Mouse (Mus musculus) activated CD4-positive, CD25-positive, alpha-beta regulatory T cell, adult 4 months (primary cell): ENCODE measurements around the gene Myl7. TPM values are rescaled to one million over a fixed set of nuclear protein-coding genes. Genes with fewer than 3 reads are reported as not detected.
"Not testable (repeated sequence)": the region's sequence is repeated elsewhere in the genome, so short reads cannot be mapped to it uniquely, and the experiment has no call there.

Experiments used
- ATAC-seq: one replicate; pipeline ENCODE4 v1.8.0; 2017
- polyA plus RNA-seq, 2 experiments: library from polyadenylated mRNA; unstranded; fragments of 100-300 nt; shearing (Covaris generic); gene quantifications; one replicate each; pipeline ENCODE4 v1.2.1; 2017

Gene Myl7
- not detected for polyA plus RNA-seq

DNA sequence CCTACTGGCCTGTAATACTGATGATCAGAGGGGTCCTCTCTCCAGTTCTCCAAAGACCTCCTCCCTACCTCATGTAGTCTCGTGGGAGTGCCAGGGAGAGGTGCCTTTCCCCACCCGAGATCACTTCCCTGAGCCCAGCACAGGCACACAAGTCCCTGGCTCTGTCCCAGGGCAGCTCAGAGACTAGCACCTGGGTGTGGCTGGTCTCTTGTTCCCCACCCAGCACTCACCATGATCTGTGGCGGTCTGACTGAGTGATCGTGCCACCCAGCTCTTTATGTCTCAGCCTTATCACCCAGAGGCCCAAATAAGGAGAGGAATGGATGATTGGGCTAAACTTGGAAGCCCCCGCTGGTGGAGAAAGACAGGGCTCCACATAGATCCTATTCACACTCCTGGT, at the start of gene Myl7:
Gene Myl7, minus strand, starts transcription at position 252 of the 400 bp plus-strand sequence.
- no peak for ATAC-seq

DNA sequence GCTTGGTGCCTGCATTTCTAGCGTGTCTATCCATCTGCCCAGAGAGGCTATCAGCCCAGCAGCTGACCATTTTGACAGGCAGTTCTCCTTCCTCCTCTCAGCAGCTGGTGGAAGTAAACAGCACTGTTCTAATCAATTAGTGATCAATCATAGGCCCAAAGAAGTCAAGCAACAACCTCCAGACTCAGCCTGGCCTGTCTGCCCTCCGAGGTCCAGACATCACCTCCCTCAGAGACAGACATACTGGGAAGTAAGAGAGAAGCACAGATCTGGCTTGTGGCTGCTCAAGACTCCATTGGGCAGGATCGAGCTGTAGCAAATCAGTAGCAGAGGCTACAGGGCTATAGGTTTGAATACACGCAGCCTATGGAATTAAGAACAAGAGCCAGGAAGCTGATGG, 49.2 kb upstream of the Myl7 start:
- no peak for ATAC-seq

DNA sequence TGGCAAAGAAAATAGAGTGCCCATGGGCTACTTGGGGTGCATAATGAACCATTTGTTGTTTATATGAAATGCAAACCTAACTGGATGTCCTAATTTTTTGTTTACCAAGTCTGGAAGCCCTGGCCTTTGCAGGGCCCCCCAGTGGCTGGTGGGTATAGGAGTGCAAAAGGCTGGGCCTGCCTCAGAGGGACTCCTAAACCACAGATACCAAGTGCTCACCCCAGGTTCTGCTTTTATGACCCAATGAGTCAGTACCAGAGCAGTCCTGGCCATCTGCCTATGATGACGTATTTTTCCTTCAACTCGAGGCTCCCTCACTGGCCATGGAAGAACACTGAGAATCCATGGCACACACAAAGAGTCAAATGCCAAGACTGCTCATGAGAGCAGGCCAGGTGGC, 46.5 kb upstream of the Myl7 start:
- ATAC-seq: no peak

DNA sequence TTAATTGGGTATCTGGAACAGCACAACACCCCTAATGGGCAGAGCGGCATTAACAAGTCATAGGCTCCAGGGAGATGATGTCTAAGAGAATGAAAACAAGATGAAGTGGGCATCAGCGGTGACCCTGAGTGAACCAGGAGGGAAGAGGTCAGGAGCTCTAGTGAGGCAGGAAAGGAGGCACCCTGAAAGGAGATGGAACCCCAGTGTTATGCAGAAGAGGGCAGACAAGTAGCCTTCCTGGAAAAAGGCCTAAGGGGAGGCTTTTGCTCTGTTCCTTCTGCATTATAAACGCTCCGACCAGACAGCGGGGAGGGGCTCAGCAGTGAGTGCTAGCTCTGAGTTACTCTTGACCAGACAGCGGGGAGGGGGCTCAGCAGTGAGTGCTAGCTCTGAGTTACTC, 44.4 kb upstream of the Myl7 start:
- ATAC-seq: no peak

DNA sequence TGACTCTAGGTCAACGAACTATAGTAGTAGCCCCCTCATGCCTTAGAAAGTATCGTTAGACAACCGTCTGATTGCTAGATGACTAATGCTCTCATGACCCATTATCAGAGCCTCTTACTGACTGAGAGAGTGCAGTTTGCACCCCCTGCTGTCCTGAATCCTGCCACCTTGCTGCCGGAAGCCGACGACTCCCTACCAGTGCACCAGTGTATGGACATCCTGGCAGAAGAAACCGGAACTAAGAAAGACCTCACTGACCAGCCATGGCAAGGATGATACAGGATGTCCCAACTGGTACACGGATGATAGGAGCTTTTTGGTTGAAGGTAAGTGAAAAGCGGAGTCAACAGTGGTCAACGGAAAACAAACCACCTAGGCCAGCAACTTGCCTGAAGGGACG, 35.9 kb upstream of the Myl7 start:
- not testable (repeated sequence) for ATAC-seq

DNA sequence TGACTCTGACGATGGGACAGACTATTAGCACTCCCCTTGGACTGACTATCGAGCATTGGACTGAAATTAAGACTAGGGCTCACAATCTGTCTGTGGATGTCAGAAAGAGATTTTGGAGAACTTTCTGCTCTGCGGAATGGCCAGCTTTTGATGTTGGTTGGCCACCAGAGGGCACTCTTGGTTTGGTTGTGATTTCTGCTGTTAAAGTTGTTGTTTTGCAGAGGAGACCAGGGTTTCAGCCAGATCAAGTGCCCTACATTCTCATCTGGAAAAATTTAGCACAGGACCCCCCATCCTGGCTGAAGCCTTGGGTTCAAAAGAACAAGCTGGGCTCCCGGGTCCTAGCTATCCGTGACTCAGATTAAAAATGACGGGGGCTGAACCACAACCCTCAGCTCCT, 33.4 kb upstream of the Myl7 start:
- not testable (repeated sequence) for ATAC-seq

DNA sequence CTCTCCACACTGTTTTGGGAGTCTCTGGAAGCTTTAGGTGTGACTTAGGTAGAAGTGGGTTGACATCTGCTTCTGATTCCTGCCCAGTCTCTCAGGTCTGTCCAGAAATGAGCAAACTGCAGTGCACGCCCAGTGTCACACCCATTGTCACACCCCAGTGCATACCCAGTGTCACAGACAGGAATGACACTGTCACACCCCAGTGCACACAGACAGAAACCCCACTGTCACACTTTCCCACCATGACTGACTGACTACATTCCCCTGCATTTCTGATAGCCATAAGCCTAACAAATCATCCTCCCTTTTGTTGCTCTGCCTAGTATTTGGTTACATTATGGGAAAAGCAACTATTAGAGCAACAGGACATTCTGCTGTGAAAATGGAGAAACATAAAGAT, 32.0 kb upstream of the Myl7 start:
- ATAC-seq: no peak

DNA sequence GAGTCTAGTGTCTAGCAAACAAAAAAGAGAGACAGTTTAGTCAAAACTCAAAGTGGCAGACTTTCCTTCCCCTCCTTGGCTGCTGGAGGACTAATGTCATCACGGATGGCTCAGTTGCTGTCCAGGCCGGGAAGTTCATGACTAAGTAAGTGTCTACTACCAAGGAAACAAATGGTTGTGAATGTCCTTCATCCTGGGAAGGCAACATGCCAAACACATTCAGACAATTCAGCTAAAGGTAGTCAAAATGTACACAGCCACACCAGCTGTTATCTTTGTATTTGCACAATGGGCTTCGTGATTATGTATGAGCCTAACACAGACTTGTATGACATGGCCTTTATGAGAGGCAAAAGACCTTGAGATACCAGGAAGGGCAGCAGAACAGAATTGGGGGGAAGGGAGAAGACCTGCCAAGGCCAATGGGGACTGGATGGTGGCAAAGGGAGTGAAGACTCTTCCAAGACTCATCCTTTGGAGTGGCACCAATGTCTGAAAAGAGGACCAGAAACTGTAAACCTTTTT, 28.2 kb upstream of the Myl7 start:
- ATAC-seq: no peak

DNA sequence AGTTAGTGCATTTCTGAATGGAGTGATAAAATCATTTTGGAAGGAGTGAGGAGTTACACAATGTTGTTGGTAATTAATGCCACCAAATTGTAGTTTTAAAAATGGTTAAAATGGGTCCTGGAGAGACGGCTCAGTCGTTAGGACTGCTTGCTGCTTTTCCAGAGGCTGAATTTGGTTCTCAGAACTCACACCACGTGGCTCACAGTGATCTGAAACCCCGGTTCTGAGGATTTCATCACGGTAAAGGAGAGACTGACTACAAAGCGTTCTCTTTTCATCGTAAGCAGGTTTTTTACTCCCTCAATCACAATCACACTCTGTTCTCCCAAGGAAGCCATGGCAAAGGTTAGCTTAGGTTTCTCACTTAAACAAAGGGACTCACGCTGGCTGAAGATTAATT, 26.1 kb upstream of the Myl7 start:
- ATAC-seq: no peak

DNA sequence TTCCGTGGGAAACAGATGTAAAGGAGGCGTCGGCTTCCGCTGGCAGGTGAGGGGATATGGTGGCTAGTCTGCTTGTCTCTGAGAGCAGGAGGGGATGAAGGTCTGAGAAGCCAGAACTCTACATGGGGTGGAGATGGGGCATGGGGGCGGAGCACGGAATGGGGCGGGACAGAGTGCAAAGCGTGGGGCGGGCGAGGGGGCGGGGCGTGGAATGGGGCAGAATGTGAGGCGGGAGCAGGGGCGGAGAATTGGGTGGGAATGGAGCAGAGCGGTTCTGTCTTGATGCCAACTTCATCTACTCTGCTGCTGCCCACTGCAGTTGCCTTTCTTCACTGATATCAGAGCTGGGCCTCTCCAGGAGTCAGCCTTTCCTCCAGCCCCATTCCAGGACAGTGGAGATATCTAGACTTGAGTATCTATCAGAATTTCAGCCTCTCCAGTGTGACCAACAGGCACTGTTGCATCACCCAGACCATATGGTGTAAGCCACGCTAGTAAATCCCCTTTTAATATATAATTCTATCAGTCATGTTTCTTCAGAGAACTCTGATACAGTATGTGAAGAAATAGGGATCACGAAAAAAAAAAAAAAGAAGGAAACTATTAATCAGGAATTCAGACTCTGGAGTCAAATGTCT, 21.9 kb upstream of the Myl7 start:
- no peak for ATAC-seq

DNA sequence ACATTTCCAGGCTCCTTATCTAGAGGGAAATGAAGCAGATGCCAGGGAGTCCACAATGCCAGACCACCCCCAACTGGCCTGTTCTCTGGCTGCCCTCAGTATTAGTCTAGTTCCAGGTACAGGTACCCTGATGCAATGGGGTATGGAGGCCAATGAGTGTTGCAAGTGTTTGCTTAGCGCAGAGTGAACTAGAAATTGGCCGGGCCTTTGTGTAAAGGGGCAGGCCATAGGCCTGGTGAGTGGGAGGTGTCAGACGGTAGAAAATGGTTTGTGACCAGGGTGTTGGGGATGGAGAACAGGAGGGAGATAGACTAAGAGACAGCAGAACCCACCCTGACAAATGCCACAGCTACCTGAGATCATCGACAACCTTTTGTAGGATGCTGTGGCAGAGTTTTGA, 21.0 kb upstream of the Myl7 start:
- no peak for ATAC-seq

DNA sequence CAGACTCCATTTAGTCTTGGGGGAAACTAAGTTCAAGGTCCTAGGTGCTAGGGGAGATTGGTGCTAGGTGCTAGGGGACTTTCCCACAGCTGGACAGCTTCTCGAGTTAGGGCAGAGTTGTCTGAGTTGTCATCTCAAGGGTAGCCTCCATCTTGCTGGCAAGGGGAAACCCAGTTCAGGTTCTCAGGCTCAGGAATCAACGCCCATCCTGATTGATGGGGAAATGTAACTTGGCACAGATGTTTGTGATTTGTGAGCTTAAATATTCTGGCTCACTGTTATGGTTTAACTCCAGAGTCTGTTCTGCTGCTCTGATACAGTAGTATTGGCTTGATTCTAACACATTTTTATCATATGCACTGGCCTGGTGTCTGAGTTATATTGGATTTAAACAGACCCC, 19.5 kb upstream of the Myl7 start:
- no peak for ATAC-seq

DNA sequence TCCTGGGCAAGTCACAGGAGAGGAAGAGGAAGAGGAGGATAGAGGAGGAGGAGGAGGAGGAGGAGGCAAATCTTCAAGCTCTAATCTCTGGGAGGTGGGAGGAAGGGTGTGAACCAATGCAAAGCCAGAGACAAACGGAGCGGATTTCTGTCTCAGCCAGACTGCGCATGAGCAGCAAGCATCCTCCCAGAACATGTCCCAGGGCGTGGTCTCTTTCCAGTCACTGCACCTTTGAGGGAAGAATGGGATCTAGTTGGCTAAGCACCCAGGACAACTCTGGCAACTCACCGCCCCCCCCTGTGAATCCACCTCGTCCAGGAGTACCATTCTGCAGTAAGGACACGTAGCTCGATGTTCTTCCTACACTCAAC, 17.6 kb upstream of the Myl7 start:
- no peak for ATAC-seq

DNA sequence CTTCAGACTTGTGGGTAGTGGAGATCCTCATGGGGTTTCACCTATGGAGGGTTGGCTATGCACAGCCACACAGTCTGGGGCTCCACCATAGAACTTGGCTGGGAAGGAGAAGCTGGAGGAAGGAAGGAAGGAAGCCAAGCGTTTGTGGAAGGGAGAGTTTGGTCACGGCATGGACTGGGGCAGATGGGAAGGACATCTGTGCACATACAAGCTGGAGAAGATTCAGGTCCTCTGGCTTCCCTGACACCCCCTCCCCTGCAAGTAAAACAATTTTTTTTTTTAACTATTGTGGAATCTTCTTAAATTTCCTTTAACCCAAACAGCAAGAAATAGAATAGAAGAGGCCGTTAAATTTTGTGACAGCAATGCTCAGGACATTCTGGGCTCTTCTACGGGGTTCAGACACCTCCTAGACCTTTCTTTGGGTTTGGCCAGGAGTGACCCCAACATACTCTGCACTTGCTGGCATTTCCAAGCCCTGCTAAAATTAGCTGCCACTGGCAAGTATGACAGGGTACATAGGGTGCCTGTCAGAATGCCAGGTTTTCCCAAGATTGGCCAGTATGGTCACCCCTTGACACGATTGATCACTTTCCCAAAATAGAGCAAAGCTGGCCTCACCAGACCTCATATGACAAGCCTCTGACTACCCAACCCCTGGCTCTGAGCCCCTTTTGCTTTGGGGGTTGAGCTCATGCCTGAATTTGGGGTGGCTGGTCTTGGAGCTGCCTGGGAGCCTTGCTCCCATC, 17.0 kb upstream of the Myl7 start:
- ATAC-seq: no peak

DNA sequence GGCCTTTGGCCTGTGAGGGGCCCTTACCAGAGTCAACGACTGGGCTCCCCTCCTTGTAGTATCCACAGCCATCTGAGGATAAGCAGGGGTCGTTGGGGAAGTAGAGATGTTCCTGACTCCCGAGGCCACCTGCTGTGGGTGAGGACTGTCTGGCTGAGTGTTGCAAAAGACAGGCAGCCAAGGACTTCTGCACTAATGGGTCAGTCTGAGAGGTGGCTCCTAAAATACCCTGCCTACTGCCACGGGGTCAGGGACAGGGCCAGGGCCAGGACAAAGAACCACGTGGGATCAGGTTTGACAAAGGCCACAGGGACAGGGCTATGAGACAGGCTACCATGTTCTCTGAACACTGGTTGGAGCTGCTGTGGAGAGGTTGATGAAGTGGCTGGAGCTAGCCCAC, 16.4 kb upstream of the Myl7 start:
- no peak for ATAC-seq

DNA sequence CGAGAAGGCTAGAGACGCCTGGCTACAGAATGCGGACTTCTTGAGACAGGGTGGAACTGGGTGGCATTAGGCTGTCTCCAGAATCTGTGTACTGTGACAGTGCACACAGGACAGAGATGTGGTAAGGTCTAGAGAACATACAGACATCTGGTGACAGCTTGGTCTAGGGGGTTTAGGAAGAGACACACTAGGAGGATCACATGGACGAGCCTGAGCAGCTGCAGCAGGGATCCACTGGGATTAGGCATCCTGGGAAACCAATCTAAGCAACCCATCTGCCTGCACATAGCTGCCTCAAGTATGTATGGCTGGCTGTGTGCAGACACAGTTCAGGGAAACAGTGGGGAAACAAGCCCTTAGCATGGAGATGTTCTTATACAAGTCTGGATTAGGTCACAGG, 15.4 kb upstream of the Myl7 start:
- no peak for ATAC-seq

DNA sequence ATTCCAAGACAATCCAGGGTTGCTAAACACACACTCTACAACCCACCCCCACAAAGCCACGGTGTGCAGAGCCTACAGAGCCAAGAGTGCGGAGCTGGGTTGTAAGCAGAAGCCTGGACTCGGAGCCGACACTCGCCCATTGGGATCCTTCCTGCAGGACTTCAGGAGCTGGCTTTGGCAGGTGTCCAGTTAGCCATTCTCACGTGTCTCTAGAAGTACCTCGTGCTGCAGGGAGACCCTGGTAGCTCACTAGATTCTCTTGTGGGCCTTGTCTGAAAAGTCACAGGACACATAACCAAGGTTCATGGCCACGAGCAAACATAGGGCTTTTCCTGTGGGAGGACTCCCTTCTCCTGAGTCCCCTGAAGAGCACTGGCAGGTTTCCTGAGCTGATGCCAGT, 14.7 kb upstream of the Myl7 start:
- ATAC-seq: no peak

DNA sequence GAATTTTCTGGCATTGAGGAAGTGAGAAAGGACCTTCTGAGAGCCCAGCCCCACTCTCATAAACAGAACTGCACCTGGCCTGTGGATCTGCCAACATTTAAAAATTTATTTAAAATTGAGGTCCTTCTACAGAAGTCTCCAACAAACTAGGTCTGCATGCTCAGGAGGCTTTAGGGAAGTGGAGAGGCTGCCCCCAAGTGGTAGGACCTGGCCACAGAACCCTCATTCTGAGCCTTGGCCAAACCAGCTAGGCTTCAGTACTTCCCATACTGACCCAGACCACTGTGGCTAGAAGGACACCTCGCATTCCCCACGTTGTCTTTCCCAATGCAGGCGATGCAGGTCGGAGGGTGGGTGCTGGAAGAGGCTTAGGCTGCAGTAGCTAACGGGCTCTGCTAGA, 14.1 kb upstream of the Myl7 start:
- no peak for ATAC-seq

DNA sequence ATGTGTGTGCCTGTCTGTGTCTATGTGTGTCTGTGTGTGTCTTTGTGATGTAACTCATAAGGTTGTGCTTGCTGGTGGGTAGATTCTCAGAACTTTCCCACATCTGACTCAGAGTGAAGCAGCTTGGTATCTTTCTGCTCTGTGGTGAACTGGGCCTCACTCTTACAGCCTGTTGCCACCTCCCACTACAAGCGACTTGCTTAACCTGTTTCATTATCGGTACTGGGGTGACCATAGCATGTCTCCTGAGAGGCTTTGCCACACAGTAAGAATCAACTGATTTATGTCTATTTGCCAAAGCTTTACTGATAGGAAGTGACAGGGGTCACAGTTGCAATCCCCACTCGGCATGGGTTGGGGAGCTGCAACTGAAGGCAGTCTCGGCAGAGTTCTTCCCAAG, 10.1 kb upstream of the Myl7 start:
- ATAC-seq: no peak

DNA sequence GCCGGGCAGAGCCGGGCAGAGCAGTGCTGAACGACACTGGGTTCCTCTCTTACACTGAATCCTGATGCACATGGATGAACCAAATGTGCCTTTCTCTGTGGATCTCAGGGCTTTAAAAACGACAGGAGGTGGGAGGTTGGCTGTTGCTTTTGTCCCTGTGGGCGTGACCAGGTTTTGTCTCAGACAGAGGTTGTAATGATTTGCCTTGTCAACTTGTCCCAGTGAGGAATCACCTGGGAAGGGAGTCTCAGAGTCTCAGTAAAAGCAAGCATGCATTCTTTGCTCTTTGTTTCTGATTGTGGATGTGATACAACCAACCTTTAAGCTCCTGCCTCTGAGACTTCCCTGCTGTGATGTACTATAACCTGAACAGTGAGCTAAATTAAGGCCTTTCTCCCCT, 8.5 kb upstream of the Myl7 start:
- ATAC-seq: no peak

DNA sequence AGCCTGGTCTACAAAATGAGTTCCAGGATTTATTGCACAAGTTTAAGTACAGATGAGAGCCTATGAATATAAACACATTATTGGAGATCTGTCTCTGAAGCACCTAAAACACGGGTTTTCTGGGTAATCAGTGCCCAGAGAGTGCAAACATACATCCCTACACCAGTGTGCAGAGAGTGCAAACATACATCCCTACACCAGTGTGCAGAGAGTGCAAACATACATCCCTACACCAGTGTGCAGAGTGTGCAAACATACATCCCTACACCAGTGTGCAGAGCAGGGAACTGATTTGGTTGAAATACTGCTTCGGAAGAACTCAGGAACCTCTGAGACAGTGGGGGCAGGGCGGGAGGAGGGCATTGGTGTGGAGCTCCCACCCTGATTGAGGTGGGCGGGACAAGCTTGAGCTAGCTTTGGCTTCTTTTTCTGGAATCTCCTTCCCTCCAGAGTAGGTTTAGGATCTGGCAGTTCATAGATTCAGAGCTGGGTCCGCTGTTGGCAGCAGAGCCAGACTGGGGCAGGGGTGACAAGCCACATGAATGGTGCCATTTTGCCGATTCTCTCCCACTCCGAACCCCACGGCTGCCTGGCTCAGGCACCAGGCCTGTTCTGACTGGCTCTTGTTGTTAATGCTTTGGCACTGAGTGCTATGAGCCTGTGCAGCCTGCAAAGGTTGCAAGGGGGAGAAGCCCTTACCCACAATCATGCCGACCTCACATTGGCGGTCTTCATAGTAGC, 7.4 kb upstream of the Myl7 start:
- ATAC-seq: no peak

DNA sequence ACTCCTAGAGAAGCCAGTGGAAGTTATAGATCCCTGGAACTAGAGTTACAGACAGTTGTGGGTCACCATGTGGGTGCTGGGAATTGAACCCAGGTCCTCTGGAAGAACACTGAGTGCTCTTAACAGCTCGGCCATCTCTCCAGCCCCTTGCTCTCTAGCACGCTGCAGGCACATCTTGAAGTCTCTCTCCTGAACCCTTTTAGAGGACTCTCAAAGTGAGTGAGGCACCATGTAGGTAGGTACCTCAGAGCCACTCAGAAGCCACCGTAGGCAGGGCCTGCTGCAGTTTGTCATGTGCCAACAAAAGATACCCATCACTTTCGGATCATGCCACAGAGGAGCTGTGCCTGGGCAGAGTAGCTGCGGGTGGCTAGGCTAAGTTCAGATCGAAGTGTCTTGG, 6.3 kb upstream of the Myl7 start:
- ATAC-seq: no peak

DNA sequence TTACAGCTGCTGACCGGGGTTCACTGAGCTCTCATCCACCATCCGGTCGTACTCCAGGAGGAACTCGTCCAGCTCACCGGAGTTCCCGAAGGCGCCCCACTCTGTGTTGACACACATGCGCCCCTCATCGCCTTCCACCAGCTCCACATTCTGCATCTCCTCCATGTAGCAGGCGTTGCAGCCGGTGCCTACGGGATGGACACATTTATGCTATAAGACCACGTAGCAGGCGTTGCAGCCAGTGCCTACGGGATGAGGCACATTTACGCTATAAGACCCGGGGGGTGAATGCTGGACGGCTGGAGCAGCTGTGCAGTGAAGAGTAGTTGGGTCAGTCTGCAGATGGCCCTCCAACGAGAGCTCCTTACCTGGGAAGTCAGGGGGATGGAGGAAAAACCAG, 5.8 kb upstream of the Myl7 start:
- no peak for ATAC-seq

DNA sequence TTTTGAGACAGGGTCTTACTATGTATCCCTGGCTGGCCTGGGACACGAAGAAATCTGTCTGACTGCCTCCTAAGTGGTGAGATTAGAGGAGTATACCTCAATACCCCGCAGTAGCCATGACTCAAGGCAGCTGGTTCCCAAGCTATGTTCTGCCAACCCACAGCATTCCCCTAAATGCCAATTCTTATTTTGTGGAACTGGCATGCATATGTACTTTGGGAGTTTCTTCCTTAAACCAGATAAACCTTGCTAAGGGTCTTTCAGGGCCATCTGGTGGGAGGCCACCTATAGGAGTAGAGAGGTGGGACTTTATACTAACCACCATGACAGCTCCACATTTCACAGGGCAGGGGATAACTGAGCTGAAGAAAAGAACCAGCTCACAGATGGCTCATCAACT, 5.3 kb upstream of the Myl7 start:
- ATAC-seq: no peak
